Comparison of ENCODE assay signal across 8 mouse cellular contexts in genomic region chr7:19746426-19747201, GRCm38 (mm10). TPM values are rescaled to one million over a fixed set of nuclear protein-coding genes. Genes with fewer than 3 reads are reported as not detected.
A peak's percentile ranks its signal among the peaks of the same experiment; 100 is the strongest.
DNase-seq lines count a peak whose midpoint lies in the region; ATAC-seq and TF ChIP-seq lines count a peak whose summit lies in the region.

No protein-coding gene starts in this region.

- H3K9ac ChIP-seq in ES-E14 (ENCODE audit: insufficient read depth, low read depth, low read length, poor library complexity, severe bottlenecking), result peak overlapping the region; percentile 33; the same call in 1 of the 2 replicates
- peak overlapping the region; percentile 93 for H3K9ac ChIP-seq in hindbrain, embryonic 13.5 days
- H3K9ac ChIP-seq in midbrain, embryonic 15.5 days, result peak overlapping the region; percentile 16; the same call in 1 of the 2 replicates

- no peak for ATAC-seq in hindbrain, embryonic 13.5 days (ENCODE audit: low FRiP score)
- ATAC-seq in midbrain, embryonic 15.5 days (replicated peaks), result no peak

- no peaks in the 10 kb centered on the region for H3K27me3 ChIP-seq in hindbrain, embryonic 13.5 days
- H3K27me3 ChIP-seq in midbrain, embryonic 15.5 days (replicated peaks), result no peaks in the 10 kb centered on the region

- H3K36me3 ChIP-seq in ES-E14 (ENCODE audit: control insufficient read depth, insufficient read depth, low read length, poor library complexity, severe bottlenecking), result peaks cover 24% of the 10 kb centered on the region
- peaks cover 14% of the 10 kb centered on the region for H3K36me3 ChIP-seq in hindbrain, embryonic 13.5 days
- H3K36me3 ChIP-seq in midbrain, embryonic 15.5 days (replicated peaks), result 0 out of 2 replicates have a peak, but pooled peaks cover 6% of the 10 kb centered on the region

- H3K27ac ChIP-seq in ES-E14 (ENCODE audit: insufficient read depth, low read depth, low read length, poor library complexity, severe bottlenecking), result peak overlapping the region; percentile 56; the same call in 1 of the 2 replicates
- peak overlapping the region; percentile 63 for H3K27ac ChIP-seq in hindbrain, embryonic 13.5 days
- no peak overlapping the region for H3K27ac ChIP-seq in midbrain, embryonic 15.5 days

- WGBS in hindbrain, embryonic 13.5 days, result 29% methylated on average over 5 of the region's 6 CpGs
- WGBS in midbrain, embryonic 15.5 days, result 25% methylated on average over 6 of the region's 6 CpGs

- peak; percentile 23 for DNase-seq in embryo, embryonic 9.5 days (ENCODE audit: extremely low spot score)
- DNase-seq in embryo, embryonic 10 days (ENCODE audit: low spot score), result no peak
- DNase-seq in ES-E14 (ENCODE audit: low read depth, low spot score), result no peak
- no peak for DNase-seq in ovary, adult 18-20 months (ENCODE audit: low spot score)
- no peak for DNase-seq in layer of hippocampus, adult 18-20 months (ENCODE audit: low spot score in 2 of 2)
- no peak for DNase-seq in right cerebral cortex, adult 18-20 months

- H3K4me2 ChIP-seq in hindbrain, embryonic 13.5 days, result peak overlapping the region; percentile 85
- H3K4me2 ChIP-seq in midbrain, embryonic 15.5 days, result peak overlapping the region; percentile 83

- H3K9me3 ChIP-seq in ES-E14 (ENCODE audit: control insufficient read depth, insufficient read depth, low read depth, low read length), result no peaks in the 10 kb centered on the region
- H3K9me3 ChIP-seq in hindbrain, embryonic 13.5 days, result no peaks in the 10 kb centered on the region
- no peaks in the 10 kb centered on the region for H3K9me3 ChIP-seq in midbrain, embryonic 15.5 days

- peak overlapping the region; percentile 94; a peak in 3 of 4 replicates for H3K4me3 ChIP-seq in ES-E14 (ENCODE audit: insufficient read depth in 1 of 2, low read depth in 1 of 2, low read length in 2 of 2, poor library complexity in 1 of 2, severe bottlenecking in 1 of 2)
- peak overlapping the region; percentile 79 for H3K4me3 ChIP-seq in hindbrain, embryonic 13.5 days
- H3K4me3 ChIP-seq in midbrain, embryonic 15.5 days, result peak overlapping the region; percentile 95; the same call in 1 of the 2 replicates

- peaks cover 13 to 25% of the 10 kb centered on the region in 2 experiments for H3K4me1 ChIP-seq in ES-E14 (ENCODE audit: control insufficient read depth in 2 of 2, insufficient read depth in 2 of 2, low read length in 2 of 2, poor library complexity in 1 of 2)
- H3K4me1 ChIP-seq in hindbrain, embryonic 13.5 days (replicated peaks), result peaks cover 54% of the 10 kb centered on the region
- peaks cover 38% of the 10 kb centered on the region for H3K4me1 ChIP-seq in midbrain, embryonic 15.5 days

- in situ Hi-C loops in ES-E14 (cut with MboI; ENCODE audit: low sequenced_read_pairs in 2 of 2, unreplicated experiment in 2 of 2), result loop anchor here in 1 of 2 experiments (5.0 kb wide), 2 partner anchors 41 to 126 kb away; no protein-coding TSS in a partner anchor

TF ChIP-seq in ES-E14, 5 proteins besides CTCF, POLR2A, EP300 and RAD21:
- no peak for TF ChIP-seq HCFC1 (IDR thresholded peaks at IDR 0.05; ENCODE audit: borderline replicate concordance, insufficient read depth, low read length)
- no peak for TF ChIP-seq CHD2 (IDR thresholded peaks at IDR 0.05; ENCODE audit: low read depth, low read length)
- no peak for TF ChIP-seq ZC3H11A (IDR thresholded peaks at IDR 0.05; ENCODE audit: borderline replicate concordance, low read depth, low read length)
- TF ChIP-seq ZNF384 (IDR thresholded peaks at IDR 0.05; ENCODE audit: low read depth, low read length), result no peak
- no peak for TF ChIP-seq MAFK (IDR thresholded peaks at IDR 0.05; ENCODE audit: insufficient read depth, low read depth, low read length)

RNA-seq across cellular contexts. Expression of gene Nectin2, which starts 3.7 kb away (rescaled TPM):
- 241 and 392 TPM in 2 replicates for total RNA-seq in ES-E14 (2012; rRNA removed)
- 49.1 and 49.8 TPM in 2 replicates for polyA plus RNA-seq in hindbrain, embryonic 13.5 days (2015; fragmentation: Nextera tagmentation; extraction: Ambion mirVana)
- 56.3 and 60.8 TPM in 2 replicates for polyA plus RNA-seq in midbrain, embryonic 15.5 days (2015; fragmentation: Nextera tagmentation; extraction: Ambion mirVana)
- total RNA-seq in layer of hippocampus, adult 18-20 months (2021), result 1 to 10 TPM; 5.0 to 5.1 TPM

RNA-seq across cellular contexts. Expression of gene Bcam, which starts 24.2 kb away (rescaled TPM):
- total RNA-seq in ES-E14 (2012; rRNA removed), result 167 and 309 TPM in 2 replicates
- polyA plus RNA-seq in hindbrain, embryonic 13.5 days (2015; fragmentation: Nextera tagmentation; extraction: Ambion mirVana), result 8.1 and 10.7 TPM in 2 replicates
- 12.4 and 13.8 TPM in 2 replicates for polyA plus RNA-seq in midbrain, embryonic 15.5 days (2015; fragmentation: Nextera tagmentation; extraction: Ambion mirVana)
- total RNA-seq in layer of hippocampus, adult 18-20 months (2021), result 10 to 100 TPM; 12.4 to 12.9 TPM

RNA-seq across cellular contexts. Expression of gene Tomm40, which starts 31.4 kb away (rescaled TPM):
- 342 and 366 TPM in 2 replicates for total RNA-seq in ES-E14 (2012; rRNA removed)
- 119 and 124 TPM in 2 replicates for polyA plus RNA-seq in hindbrain, embryonic 13.5 days (2015; fragmentation: Nextera tagmentation; extraction: Ambion mirVana)
- 139 and 156 TPM in 2 replicates for polyA plus RNA-seq in midbrain, embryonic 15.5 days (2015; fragmentation: Nextera tagmentation; extraction: Ambion mirVana)
- total RNA-seq in layer of hippocampus, adult 18-20 months (2021), result 100 to 1,000 TPM; 110 to 114 TPM

RNA-seq across cellular contexts. Expression of gene Apoe, which starts 47.6 kb away (rescaled TPM):
- 683 and 2,144 TPM in 2 replicates for total RNA-seq in ES-E14 (2012; rRNA removed)
- 339 and 374 TPM in 2 replicates for polyA plus RNA-seq in hindbrain, embryonic 13.5 days (2015; fragmentation: Nextera tagmentation; extraction: Ambion mirVana)
- 385 and 514 TPM in 2 replicates for polyA plus RNA-seq in midbrain, embryonic 15.5 days (2015; fragmentation: Nextera tagmentation; extraction: Ambion mirVana)
- 1,000 to 10,000 TPM; 2,690 to 2,764 TPM for total RNA-seq in layer of hippocampus, adult 18-20 months (2021)

RNA-seq across cellular contexts. Expression of gene Cblc, which starts 50.0 kb away (rescaled TPM):
- total RNA-seq in ES-E14 (2012; rRNA removed), result 3.5 and 6.6 TPM in 2 replicates
- polyA plus RNA-seq in hindbrain, embryonic 13.5 days (2015; fragmentation: Nextera tagmentation; extraction: Ambion mirVana), result not detected in 2 replicates
- 0.40 and 0.57 TPM in 2 replicates for polyA plus RNA-seq in midbrain, embryonic 15.5 days (2015; fragmentation: Nextera tagmentation; extraction: Ambion mirVana)
- total RNA-seq in layer of hippocampus, adult 18-20 months (2021), result not detected

Comparison
In these comparisons a context has a peak if more than half of its experiments do, and no peak if none do; other contexts are left out.
1. H3K9ac ChIP-seq: peak in every context shown above with its lines; median percentile 93 in hindbrain, embryonic 13.5 days; 33 in ES-E14; 16 in midbrain, embryonic 15.5 days.
2. RNA of gene Nectin2, which starts 3.7 kb away (total RNA-seq): 241 to 392 TPM in ES-E14; 5.0 to 5.1 TPM in layer of hippocampus, adult 18-20 months; every median in the first group is over 10 times any median in the second.
3. RNA of gene Bcam, which starts 24.2 kb away (total RNA-seq): 167 to 309 TPM in ES-E14; 12.4 to 12.9 TPM in layer of hippocampus, adult 18-20 months; every median in the first group is over 10 times any median in the second.
4. Peak in every context shown above with its lines, with median percentiles within 50 percentile points of each other: H3K4me3 ChIP-seq.